Mouse (Mus musculus): ENCODE results near the gene Thra.

DNA sequence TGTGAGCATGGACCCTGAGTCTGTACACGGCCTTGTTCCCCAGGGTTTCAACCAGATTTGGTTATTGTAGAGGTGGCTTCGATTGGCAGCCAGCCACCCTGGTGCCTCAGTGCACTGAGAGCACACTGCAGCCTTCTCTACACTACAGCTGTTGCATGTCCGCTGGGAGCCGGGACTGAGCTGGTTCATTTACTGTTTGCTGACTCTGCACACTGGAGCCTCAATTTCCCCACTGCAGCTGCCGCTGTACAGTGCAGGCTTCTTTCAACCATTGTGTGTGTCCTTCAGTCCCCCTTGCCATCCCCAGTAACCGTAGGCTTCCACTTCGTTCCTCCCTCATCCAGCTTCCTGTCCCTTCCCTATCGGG, 429 bp upstream of the Thra start:
- TF ChIP-seq CTCF (IDR thresholded peaks at IDR 0.05; ENCODE audit: extremely low read depth, insufficient read depth, low read length) (no peak), POLR2A (IDR thresholded peaks at IDR 0.05; ENCODE audit: extremely low read depth, insufficient read depth, low read length) (no peak)

Data from cortical plate, adult 2 months (tissue).